Mouse (Mus musculus): ENCODE measurements around the gene Eef1akmt3. TPM values are rescaled to one million over a fixed set of nuclear protein-coding genes. Genes with fewer than 3 reads are reported as not detected.

Eef1akmt3 gene
- polyA plus RNA-seq, 1 experiment from 2014 or later: 0.11 TPM

DNA sequence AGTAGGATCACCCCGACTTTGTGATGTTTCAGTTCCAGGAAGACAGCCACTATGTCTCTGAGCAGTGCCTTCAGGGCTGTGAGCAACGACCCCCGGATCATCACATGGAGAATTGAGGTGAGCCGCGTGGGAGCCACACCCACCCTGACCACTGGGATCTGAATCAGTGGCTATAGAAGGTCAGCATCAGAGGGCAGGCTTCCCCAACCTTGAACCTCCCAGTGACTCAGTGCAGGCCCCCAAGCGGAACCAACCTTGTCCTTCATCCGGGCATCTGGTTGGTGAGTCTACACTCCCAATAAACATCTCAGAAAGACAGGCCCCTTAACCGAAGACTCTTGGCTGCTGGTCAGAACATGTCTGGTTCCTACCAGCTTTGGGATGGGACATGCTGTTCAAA, 38.0 kb downstream of the Eef1akmt3 start:
- WGBS: 89% methylated on average over 8 of the region's 8 CpGs
- no peak overlapping the region for H3K4me2 ChIP-seq (replicated peaks)

GRCm38 (mm10) chr10:127002765-127003164, 38.5 kb downstream of the Eef1akmt3 start:
- ATAC-seq: no peak
- Histone ChIP-seq H3K4me1 (replicated peaks) (no peaks in the 10 kb centered on the region), H3K4me3 (replicated peaks) (no peak overlapping the region), H3K27me3 (no peaks in the 10 kb centered on the region), H3K27ac (no peak overlapping the region), H3K9ac (replicated peaks) (no peak overlapping the region), H3K36me3 (peaks cover 19% of the 10 kb centered on the region), H3K4me2 (replicated peaks) (no peak overlapping the region), H3K9me3 (no peaks in the 10 kb centered on the region)
- WGBS: 93% methylated on average over 5 of the region's 5 CpGs

More for the DNA sequence above, 38.0 kb downstream of the Eef1akmt3 start:
- Histone ChIP-seq H3K36me3 (peaks cover 13% of the 10 kb centered on the region), H3K9ac (replicated peaks) (no peak overlapping the region), H3K27ac (no peak overlapping the region), H3K27me3 (no peaks in the 10 kb centered on the region), H3K4me3 (replicated peaks) (no peak overlapping the region), H3K9me3 (no peaks in the 10 kb centered on the region), H3K4me1 (replicated peaks) (no peaks in the 10 kb centered on the region)
- no peak for ATAC-seq

DNA sequence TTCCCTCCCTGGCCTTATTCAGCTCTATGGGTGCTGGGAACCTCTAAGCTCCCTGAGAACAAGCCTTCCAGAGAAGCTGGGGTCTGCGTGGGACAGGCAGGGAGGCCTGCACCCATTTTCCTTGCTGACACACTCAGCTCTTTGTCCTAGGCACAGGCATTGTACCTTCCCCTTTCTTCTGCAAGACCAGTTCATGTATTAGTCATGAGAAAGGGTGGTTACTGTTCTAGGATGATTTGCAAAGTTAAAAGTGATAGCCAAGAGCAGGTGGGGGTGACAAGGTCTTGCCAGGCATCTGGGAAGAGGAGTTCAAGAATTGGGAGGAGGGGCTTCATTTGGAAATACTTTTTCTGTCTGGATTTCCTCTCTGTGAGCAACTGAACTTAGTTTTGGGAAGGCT, 39.3 kb downstream of the Eef1akmt3 start:
- no peak overlapping the region for H3K4me3 ChIP-seq (replicated peaks)
- no peaks in the 10 kb centered on the region for H3K4me1 ChIP-seq (replicated peaks)
- H3K36me3 ChIP-seq: peaks cover 26% of the 10 kb centered on the region
- WGBS: 61% methylated on average over 1 of the region's 1 CpGs
- no peak overlapping the region for H3K9ac ChIP-seq (replicated peaks)
- no peak overlapping the region for H3K27ac ChIP-seq
- H3K27me3 ChIP-seq: no peaks in the 10 kb centered on the region
- H3K4me2 ChIP-seq (replicated peaks): no peak overlapping the region
- ATAC-seq: no peak
- H3K9me3 ChIP-seq: no peaks in the 10 kb centered on the region

DNA sequence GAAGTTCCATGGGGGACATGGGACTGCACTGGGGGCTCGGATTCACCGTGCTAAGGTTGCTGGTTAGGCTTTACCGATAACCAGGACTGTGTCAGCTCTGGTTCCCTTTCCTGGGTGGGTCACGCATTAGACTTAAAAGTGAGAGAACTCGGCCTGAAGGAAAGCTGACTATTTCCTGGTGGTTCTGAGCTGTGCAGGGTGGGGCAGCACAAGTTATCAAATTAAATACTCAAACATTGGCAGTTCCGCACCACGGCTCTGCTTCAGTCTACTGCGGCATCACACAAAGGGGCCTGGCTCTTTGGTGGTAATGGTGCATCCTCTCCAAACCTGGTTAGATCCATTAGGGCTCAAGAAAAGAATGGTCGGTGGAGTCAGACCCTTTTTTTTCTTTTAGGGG, 40.0 kb downstream of the Eef1akmt3 start:
- Histone ChIP-seq H3K27ac (no peak overlapping the region), H3K4me3 (replicated peaks) (no peak overlapping the region), H3K4me1 (replicated peaks) (no peaks in the 10 kb centered on the region), H3K9ac (replicated peaks) (no peak overlapping the region), H3K27me3 (no peaks in the 10 kb centered on the region), H3K36me3 (peaks cover 26% of the 10 kb centered on the region), H3K9me3 (no peaks in the 10 kb centered on the region), H3K4me2 (replicated peaks) (no peak overlapping the region)
- ATAC-seq: no peak
- 89% methylated on average over 9 of the region's 9 CpGs for whole genome bisulfite sequencing

DNA sequence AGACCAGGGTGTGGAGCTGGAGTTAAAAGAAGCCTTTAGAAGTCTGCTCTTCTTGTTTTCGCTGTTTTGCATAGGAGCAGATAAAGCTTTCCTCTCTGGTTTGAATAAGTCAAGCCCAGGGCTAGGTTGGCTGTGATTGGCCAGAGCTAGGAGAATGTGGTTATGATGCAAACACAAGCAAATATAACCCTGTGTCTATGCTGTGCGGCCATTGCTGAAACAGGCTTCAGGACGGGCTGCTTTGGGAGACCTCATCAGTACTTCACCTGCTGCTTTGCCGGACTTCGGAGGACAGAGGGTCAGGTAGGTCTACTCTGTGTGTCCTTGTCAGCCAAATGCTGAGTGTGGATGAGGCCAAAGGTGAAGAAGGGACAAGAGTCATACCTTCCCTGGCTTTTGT, 40.8 kb downstream of the Eef1akmt3 start, which contains the start of gene Avil:
Avil (plus strand) TSS at position 181 of the 400 bp plus-strand sequence.
- no peak for ATAC-seq
- no peaks in the 10 kb centered on the region for H3K9me3 ChIP-seq

DNA sequence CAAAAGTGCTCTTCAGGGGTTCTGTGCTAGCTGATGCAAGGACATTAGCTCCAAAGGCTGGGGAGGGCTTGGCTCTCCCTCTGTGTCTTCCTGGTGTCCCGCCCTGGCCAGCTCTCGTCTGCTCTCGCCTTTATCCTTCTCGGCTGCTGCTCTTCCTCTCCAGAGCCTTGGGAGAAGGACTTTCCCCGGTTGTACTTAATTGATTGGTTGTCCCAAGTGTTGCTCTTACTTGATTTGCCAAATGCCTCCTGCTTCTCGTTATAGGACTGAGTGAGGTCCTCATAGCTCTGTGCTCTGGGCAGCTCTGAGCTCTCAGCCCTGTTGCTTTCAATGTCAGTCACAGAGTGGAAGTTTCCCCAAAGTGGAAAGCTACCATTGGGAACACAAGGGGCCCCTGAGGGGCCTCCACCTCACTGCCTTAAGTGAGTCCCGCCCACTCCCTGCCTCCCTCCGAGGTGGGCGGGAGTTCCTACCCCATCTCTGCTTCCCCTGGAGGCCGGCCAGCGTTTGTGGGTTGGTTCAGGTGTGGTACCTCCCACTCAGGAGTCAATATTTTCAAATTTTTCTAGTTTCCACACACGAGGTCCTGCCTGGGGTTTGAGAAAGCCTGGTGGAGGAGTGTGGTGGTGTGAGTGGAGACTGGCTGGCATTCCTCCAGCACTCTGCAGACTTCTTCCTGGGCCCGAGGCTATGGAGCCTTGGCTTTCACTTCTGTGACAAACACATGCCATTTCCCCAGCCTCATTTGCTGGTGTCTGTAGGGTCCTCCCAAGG, 43.8 kb downstream of the Eef1akmt3 start:
- ATAC-seq: no peak
- no peak overlapping the region for H3K27ac ChIP-seq
- no peak overlapping the region for H3K4me2 ChIP-seq (replicated peaks)
- H3K27me3 ChIP-seq: no peaks in the 10 kb centered on the region
- H3K4me3 ChIP-seq (replicated peaks): no peak overlapping the region
- no peak overlapping the region for H3K9ac ChIP-seq (replicated peaks)
- WGBS: 83% methylated on average over 13 of the region's 13 CpGs
- no peaks in the 10 kb centered on the region for H3K9me3 ChIP-seq
- no peaks in the 10 kb centered on the region for H3K4me1 ChIP-seq (replicated peaks)
- peaks cover 63% of the 10 kb centered on the region for H3K36me3 ChIP-seq

More for the DNA sequence above, 40.8 kb downstream of the Eef1akmt3 start, which contains the start of gene Avil:
- Histone ChIP-seq H3K4me1 (replicated peaks) (no peaks in the 10 kb centered on the region), H3K36me3 (peaks cover 33% of the 10 kb centered on the region), H3K27ac (no peak within 1 kb of the TSS), H3K4me3 (replicated peaks) (no peak within 1 kb of the TSS), H3K9ac (replicated peaks) (no peak within 1 kb of the TSS), H3K4me2 (replicated peaks) (no peak within 1 kb of the TSS), H3K27me3 (no peaks in the 10 kb centered on the region)
- WGBS: 89% methylated on average over 5 of the region's 5 CpGs

GRCm38 (mm10) chr10:126993621-126994020, 47.7 kb downstream of the Eef1akmt3 start:
- H3K4me3 ChIP-seq (replicated peaks): no peak overlapping the region
- no peak for ATAC-seq
- no peak overlapping the region for H3K9ac ChIP-seq (replicated peaks)
- no peak overlapping the region for H3K4me2 ChIP-seq (replicated peaks)
- H3K9me3 ChIP-seq: no peaks in the 10 kb centered on the region
- WGBS: 92% methylated on average over 3 of the region's 3 CpGs
- peaks cover 63% of the 10 kb centered on the region for H3K36me3 ChIP-seq
- peaks cover 16% of the 10 kb centered on the region for H3K4me1 ChIP-seq (replicated peaks)
- H3K27ac ChIP-seq: no peak overlapping the region
- no peaks in the 10 kb centered on the region for H3K27me3 ChIP-seq

- Histone ChIP-seq H3K27ac (no peak overlapping the region), H3K9me3 (no peaks in the 10 kb centered on the region), H3K4me1 (replicated peaks) (peaks cover 36% of the 10 kb centered on the region), H3K4me3 (replicated peaks) (no peak overlapping the region), H3K36me3 (peaks cover 47% of the 10 kb centered on the region), H3K9ac (replicated peaks) (no peak overlapping the region), H3K4me2 (replicated peaks) (no peak overlapping the region), H3K27me3 (no peaks in the 10 kb centered on the region)
- ATAC-seq: no peak
- 83% methylated on average over 3 of the region's 3 CpGs for WGBS
Measured at GRCm38 (mm10) chr10:126991676-126992075, 49.6 kb downstream of the Eef1akmt3 start.

GRCm38 (mm10) chr10:126990313-126991056, 50.8 kb downstream of the Eef1akmt3 start:
- Histone ChIP-seq H3K9me3 (no peaks in the 10 kb centered on the region), H3K4me3 (replicated peaks) (no peak overlapping the region), H3K4me1 (replicated peaks) (peaks cover 47% of the 10 kb centered on the region), H3K27ac (0 out of 2 replicates have a peak overlapping the region, but pooled peaks have one; percentile 48), H3K36me3 (peaks cover 39% of the 10 kb centered on the region), H3K4me2 (replicated peaks) (no peak overlapping the region), H3K9ac (replicated peaks) (0 out of 2 replicates have a peak overlapping the region, but pooled peaks have one; percentile 14), H3K27me3 (no peaks in the 10 kb centered on the region)
- peak; percentile 82 for ATAC-seq
- 65% methylated on average over 7 of the region's 7 CpGs for WGBS

DNA sequence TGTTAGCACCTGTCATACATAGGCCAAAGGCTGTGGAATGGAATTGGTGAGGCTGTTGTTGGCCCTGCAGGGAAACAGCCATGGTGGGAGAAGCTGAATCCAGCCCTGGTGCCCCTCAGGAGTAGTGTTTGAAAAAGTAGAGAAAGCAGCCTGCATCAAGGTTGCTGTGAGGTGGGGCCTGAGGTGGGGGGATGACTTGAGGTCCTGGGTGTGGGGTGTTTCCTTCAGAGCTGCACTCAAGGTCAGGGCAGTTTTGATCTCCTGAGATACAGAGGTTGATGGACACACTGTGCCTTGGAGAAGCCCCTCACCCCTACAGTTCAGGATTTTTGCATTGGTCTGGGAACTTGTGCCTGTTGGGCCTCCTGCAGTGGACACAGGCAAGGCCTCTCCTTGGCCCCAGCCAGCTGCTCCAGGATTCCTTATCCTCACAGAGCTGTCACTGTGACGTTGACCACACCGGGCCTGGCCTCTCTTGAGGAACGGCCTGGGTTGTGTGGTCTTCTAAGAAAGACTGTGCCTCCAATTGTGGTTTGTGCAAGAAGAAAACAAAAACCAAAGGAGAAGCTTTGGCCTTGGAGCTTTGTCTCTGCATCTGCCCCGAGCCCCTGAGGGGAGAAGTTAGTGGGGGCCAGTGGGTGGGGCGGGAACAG, 52.7 kb downstream of the Eef1akmt3 start:
- H3K4me1 ChIP-seq (replicated peaks): peaks cover 65% of the 10 kb centered on the region
- 75% methylated on average over 5 of the region's 5 CpGs for WGBS
- peaks cover 21% of the 10 kb centered on the region for H3K36me3 ChIP-seq
- no peak overlapping the region for H3K9ac ChIP-seq (replicated peaks)
- no peaks in the 10 kb centered on the region for H3K9me3 ChIP-seq
- H3K4me2 ChIP-seq (replicated peaks): no peak overlapping the region
- H3K27ac ChIP-seq: peak overlapping the region; percentile 56
- H3K27me3 ChIP-seq: no peaks in the 10 kb centered on the region
- no peak for ATAC-seq
- no peak overlapping the region for H3K4me3 ChIP-seq (replicated peaks)

GRCm38 (mm10) chr10:126987183-126988118, 53.9 kb downstream of the Eef1akmt3 start:
- Histone ChIP-seq H3K4me3 (replicated peaks) (no peak overlapping the region), H3K4me1 (replicated peaks) (peaks cover 77% of the 10 kb centered on the region), H3K4me2 (replicated peaks) (no peak overlapping the region), H3K36me3 (peaks cover 9% of the 10 kb centered on the region), H3K9me3 (no peaks in the 10 kb centered on the region), H3K9ac (replicated peaks) (no peak overlapping the region), H3K27ac (peak overlapping the region; percentile 58; the same call in 1 of the 2 replicates), H3K27me3 (no peaks in the 10 kb centered on the region)
- ATAC-seq: no peak
- whole genome bisulfite sequencing: 60% methylated on average over 8 of the region's 8 CpGs
